Mouse (Mus musculus): ENCODE measurements at regions not wholly inside any gene's neighbourhood (a gene's known extent, or its start where the extent isn't known, plus 50 kb on each side); places are given as distances from the start of the nearest gene placed in this dataset.

DNA sequence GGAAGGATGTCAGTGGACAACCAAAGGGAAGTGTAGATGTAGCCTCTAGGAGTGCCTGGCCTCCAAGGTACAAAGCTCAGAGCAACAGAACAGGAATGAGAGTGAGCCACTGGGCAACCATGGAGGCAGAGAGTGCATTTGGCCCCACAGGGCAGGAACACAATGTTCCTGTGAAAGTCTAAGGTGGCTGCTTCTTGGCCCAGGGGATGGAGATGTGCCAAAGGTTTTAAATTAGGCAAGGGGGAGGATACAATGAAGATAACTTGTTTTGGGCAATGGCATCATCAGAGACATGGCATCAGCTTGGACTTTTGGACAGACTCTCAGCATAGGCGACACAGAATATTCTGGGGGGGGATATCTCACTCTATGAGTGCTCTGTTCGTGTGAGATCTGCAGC is 160.3 kb downstream of the En1 start:
- DNase-seq, result no peak

DNA sequence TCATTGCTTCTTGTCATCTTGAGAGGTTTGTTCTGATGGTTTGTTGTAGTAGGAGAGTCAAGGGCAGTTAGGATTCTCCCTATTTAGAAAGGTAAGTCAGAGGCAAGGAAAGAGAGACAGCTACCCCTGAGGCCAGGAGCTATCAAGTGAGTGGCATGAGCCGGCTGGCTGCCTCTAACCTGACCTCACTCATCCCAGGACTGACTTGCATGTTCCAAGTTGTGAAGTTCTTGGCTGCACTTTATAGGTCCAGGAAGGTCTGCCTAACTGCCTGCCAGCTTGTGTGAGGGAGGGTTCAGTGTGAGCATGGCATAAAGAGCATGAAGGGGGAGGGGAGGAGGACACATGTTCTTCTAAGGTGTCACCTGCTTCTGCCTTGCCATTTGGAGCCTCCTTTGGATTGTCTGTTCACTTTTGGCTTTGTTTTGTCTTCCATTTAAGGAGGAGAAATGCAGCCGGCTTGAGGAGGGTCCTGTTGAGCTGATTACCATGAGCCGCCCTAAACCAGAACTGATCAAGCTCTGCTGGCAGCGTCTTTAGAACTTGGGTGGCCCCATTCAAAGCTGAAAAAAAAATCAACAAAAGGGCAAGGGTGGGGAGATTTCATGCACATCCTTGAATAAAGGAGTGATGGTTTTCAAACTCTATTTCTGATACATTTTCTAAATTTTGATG is 160.8 kb downstream of the En1 start:
- DNase-seq, result no peak

DNA sequence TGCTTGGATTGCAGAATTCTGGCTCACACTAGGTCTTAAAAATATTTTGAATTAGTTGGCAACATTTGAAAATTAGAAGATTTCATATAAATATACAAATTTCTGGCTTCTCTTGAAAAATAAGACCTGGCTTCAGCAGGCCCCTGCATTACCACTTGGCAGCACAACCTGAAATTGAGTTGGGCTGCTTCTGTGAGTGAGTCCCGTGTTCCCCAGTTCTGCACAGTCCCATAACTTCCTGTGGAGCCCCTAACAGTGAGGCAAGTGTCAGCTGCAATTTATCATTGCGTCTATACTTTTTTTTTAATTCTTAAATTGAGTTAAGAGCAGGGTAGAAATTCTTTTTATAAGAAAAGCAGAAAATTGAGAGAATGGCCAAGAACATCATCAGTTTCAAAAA is 164.8 kb downstream of the En1 start:
- DNase-seq, result no peak

DNA sequence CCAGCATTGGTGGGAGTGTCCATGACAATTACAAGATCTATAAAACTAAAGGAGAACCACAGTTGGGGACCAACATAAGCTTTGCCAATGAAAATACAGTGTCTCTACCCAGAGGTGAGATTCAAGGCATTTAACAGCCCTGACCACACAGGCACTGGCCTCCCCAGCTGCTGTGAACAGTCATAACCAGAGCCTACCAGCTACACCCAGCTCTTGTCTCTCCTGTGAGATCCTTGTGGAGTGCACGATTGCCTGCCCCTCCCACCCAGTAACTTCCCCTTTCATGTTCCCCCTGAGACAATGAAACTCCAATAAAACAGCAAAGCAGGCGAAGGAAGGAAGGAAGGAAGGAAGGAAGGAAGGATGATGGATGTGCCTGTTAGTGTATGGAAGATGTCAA is 169.1 kb downstream of the En1 start:
- DNase-seq, result no peak

DNA sequence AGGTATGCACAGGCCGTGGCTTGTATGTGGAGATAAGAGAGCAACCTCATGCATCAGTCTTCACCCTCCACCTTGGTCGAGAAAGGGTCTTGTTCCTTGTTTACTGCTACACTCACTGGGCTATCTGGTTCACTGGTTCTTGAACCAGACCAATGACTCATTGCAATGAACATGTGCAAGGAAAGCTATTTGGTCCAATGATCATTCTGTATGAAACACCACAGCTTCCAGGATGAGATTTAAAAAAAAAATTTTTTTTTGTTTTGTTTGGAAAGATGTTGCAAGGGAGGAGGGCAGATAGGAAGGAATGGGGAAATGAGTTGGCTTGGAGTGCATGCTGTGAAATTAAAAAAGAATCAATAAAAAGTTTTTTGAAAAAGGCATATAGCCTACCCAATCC is 174.7 kb downstream of the En1 start:
- no peak for DNase-seq

DNA sequence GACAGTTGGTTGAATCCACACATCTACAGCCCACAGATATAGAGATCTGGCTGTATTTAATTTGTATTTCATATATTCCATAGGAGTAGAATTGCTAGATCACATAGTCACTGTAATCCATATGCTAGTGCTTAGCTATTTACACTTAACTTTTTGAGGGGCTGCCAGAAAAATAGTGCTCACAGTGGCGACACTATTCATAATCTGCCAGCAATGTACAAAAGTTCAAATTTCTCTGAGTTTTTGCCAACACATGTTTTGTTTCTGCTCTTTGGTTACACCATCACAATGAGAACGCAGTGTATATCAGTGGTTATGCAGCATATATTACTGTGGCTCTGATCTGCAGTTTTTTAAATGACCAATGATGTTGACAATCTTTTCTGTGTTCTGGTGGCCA is 175.2 kb downstream of the En1 start:
- no peak for DNase-seq

DNA sequence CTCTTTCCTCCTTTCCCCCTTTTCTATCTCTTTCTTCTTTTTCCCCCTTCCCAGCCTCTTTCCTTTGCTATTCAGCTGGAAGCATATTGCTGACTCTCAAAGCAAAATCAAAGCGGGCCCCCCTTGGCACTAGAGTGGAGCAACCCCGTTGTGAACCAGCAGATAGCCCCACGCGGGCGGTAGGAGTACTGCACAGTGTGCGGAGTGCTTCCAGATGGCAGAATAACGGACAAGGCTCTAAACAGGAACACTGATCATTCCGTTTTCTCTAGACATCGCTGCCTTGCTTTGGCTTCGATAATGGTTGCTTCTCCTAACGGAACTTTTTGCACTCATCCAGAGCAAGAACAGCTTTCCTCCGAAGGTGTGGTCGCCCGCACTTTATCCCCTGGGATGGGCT is 193.0 kb downstream of the En1 start:
- no peak for DNase-seq

DNA sequence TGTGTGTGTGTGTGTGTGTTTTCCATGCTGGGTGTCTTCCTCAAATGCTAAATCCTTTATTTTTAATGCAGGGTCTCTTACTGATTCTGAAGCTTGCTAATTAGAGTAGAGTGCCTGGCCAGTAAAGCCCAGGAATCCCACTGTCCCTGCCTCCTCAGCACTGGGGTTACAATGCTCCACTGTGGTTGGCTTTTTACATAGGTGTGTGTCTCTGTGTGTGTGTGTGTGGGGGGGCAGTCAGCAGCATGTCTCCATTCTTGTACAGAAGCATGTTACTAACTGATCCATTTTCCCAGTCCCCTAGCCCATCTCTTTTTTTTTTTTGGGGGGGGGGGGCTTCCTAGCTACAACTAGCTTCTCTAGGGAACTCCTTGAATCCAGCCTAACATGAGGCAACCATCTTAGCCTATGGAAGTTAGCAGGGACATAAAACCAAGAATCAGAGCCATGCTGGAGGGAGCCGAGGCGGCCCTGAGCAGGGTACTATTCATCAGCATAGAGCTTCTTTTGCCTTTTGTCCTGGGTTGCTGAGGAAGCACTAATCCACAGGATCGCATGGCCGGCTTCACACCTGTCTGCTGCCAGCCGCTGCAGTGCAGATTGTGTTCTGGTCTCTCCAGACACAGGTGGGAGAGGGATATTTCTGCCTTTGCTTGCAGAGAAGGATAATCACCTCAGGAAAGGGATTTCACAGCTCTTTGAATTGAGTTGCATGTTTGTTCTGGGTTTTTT is 199.2 kb downstream of the En1 start:
- no peak for DNase-seq

DNA sequence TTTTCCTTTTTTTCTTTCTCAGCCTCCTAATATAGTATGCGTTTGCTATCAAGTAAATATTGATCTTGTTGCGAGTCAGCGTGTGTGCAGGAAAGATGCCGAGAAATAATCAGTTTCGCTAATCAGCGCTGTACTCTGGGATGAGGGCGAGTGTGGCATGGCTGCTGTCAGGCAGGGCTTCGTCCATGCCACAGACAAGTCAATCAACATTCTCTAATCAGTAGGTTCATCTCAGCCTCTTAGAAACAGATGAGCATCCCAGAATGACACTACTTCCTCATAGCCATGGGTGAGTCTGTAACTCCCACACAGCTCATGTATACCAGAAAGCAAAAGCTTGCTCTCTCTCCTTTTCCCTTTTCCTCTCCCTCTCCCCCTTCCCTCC is 199.8 kb downstream of the En1 start:
- no peak for DNase-seq

DNA sequence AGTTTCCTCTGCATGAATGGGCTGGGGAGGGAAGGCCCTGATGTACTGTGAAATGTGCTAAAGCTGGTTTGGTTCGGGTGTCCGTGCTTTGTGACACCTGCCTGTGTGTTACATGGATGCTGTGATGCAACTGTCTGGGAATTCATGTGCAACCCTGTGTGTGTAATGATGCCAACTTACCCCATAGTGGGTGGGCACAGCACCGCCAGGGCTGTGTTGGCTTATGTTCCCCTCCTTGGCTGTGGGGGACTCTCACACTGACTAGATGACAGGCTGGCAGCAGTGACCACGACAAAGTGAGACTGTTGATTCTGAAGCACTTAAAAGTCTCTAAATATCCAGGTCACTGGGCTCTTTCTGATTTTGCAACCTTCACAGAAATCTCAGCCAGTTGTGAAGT is 212.2 kb downstream of the En1 start:
- DNase-seq, result no peak

DNA sequence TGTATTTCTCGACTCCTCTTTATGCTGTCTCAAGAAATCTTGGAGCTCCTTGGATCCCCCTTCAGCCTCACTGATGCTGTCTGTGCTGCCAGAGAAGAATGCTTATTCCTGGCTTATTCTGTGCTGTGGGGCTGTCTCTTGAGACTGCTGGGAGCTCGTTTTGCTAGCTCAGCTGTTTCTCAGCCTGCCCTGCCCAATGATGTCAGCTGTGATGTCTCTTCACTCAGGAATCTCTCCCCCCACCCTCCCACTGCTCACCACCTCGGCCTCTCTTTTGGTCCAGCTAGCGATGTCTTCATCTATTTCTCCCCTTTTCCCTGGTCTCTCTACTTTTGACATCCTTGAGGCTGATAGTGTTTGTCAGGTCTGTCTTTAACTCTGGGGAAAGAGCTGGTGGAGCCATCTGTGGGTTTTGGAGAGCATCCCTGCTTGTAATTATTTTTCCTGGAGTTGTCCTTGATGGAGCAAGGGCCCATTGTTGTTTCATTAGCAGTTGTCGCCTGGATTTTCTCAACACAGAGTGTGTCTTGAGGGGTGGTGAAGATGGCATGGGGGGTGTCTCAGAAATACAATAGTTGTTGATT is 214.1 kb downstream of the En1 start:
- DNase-seq, result no peak

DNA sequence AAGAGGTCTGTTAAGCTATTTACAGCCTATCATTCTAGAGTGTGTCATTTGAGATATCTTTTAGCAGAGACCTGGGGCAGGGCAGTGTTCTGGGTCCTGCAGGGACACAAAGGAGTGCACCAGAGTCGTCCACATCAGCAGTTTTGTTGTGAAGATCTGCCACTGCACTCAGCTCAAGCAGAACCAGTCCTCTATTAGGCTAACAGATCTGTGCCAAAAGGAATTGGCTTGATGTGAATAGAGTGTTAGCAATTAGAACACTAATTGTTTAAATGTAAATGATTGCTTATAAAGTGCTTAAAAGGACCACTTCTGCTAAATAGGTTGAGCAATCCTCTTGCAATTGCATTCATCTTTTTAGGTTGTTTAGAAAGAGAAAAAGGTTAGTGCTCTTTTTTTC is 215.3 kb downstream of the En1 start:
- DNase-seq, result no peak

DNA sequence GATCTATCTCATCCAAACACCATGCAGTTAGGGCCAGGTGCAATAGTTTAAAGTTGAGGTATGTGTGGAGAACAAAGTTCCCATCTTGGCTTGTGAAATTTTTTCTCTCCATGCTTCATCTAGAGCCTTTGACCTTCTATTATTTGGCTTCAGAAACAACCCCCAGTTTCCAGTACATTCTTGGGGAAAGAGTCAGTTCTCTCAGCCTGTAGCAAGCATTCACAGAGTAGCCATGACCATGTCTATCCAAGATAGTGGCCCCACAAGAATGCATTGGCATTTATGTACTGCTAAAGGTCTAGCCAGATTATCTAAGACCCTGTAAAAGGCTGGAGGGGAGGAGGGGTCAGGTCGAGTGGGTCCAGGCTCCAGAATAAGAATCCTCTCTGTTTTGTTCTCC is 229.8 kb downstream of the En1 start:
- no peak for DNase-seq

DNA sequence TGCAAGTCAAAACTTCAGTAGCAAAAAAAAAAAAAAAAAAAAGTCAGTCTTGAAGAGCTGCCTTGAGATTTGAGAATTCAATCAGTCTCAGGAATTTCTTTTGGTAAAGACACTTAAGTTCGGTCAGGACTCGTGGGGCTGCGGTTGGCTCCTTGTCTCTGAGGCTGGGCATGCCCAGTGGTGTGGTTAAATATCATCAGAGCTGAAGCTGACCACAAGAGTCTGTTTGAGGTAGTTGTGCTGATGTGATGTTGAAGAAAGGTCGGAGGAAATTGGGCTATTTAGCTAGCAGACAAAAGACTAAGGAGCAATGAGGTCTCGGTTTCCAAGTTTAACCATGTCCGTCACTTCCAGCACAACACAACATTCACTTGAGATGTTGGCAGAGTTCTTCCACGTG is 240.4 kb downstream of the En1 start:
- DNase-seq, result no peak

DNA sequence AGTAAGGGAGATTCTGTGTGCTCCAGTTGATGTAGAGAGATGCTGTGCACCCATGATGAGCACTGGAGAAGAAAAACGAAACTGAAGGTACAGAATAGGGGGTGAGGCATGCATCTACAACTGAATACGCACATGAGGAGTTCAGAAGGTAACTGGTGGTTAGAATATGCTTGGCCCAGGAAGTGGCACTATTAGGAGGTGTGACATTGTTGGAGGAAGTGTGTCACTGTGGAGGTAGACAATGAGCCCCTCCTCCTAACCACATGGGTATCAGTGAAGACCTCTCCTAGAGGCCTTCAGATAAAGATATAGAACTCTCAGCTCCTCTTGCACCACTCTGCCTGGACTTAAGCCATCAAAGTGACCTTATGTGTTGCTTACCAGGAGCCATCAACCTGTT is 243.9 kb downstream of the En1 start:
- DNase-seq, result no peak

DNA sequence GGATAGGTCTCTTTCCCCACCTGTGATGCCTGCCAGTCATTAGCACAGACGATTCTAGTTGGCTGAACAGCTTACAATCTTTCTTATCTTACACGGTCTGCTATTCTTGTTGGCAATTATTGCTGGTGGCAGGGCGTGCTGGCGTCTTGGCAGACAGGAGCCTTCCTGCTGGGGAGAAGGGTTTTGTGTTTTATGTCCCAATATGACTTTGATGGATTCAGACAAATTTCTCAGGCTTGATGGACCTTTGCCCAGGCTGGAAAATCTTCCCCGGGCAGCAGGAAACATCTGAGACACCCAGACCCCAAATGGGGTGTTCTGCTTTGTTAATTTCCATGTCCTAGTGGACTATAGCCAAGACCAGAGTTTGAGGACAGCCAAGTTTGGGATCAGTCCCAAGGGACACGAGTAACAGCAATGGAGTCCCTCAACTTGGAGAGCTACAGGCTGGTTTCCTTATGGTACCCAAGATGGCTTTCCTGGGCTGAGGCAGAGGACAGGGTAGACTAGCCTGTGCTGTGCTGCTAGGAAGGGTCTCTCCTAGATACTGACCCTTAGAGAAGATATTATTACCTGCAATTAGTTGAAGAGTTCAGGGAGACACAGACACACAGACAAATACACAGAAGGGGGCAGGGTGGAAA is 249.8 kb downstream of the En1 start:
- no peak for DNase-seq

DNA sequence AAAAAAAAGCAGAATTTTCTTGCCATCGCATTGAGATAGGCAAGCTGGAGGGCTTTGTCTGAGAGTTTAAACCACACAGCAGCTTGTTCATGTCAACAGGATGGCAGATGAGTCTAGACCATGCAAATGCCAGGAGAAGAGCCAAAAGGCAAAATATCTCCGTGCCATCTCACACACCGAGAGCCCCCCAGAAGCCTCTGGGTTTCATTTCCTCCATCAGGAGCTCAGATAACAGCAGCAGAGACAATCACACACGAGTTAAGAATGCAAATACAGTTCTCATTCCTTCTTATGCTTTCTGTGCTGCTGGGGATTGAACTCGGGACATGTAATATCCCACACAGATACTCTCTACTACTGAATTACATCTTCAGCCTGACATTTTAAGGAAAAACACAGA is 255.3 kb downstream of the En1 start:
- no peak for DNase-seq

DNA sequence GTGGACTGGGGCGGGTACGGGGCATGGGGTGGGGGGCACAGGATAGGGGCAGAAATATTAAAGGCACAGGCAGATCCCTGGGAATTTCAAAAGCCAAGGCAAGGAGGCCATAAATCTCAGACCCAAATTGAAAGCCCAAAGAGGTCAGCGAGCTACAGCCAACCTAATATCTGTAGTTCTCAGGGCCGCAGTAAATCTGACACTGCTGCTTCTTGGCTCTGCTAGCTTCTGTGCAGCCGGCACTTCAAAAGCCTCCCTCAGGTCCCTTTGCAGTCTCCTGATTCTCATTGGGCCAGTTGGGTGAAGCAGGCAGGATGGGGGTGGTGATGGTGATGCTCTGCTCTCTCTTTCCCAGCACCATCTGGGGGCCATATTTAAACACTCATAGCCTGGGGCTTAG is 257.3 kb downstream of the En1 start:
- DNase-seq, result no peak

DNA sequence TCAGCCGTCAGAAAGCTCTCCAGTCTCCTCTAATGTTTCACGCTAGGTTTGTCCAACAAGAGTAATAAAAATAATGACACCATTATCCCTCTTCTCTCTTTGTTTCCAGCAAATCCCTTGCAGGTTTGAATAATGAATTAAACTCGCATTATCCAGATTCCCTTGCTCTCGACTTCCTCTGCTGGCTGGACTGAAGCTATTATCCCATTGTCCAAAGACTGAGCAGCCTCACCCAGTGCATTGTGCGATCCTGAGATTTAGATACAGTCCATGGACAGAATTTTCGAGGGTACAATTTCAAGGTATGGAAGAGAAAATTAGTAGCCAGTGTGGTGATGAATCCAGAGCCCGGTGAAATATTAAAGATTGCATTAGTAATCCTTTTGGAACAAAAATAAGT is 270.3 kb downstream of the En1 start:
- no peak for DNase-seq

DNA sequence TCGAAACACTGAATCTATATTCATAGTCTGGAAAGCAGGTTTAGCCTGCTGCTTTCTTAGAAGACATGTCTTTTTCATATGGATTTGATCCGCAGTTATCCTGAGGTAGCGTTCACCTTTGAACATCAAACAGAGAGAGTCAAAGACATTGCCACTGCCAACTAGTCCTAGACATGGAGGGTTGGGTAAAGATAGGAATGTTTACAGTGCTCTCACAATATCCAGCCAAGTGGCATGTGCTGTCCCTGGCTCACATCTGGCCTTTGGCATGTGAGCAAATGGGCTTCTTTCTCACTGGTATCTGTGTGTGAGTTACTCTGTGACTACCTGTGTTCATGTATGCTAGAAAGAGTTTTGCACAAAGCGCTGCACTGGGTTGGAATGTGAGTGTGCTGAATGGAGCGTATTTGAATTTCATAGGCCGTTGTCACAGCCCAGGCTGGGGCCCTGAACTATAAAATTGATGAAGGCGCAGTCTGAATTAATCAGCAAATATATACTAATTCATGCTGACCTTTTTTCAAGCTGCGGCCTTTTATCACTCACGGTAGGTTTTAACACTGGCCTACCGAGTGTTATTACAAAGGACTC is 280.8 kb downstream of the En1 start:
- DNase-seq, result no peak

DNA sequence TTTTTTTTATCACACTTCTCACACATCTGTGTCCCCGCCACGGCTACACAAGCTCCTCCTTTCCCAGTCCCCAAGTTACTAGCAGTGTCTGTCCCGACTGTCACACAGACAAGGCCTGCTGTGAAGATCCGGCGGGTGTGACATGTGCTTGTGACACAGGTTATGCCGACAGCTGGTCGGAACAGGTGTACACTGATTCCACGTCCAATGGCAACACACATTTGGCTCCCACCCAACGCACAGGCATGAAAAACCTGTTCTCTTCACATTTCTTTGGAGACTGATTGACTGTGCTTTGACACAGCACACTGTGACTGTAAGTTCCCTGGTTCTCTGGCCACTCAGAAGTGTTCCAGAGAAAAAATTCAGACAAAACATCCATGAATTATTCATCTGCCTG is 281.4 kb downstream of the En1 start:
- no peak for DNase-seq

DNA sequence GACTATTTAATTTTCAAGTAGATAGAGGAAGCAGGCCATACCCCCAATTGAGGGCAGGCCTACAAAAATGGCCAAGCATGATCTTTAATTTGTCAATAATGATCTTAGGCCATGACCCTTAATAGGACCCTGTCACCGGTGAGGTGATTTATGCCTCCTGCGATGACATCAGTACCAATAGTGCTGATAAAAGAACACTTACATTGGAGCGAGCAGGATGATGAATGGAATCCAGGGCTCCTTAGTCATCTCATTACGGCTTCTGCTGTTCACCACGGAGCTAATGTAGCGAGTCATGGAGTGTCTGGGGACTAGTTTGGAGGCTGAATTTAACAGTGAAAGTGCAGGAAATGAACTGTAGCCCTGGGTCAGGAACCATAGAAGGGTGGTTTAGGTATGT is 308.6 kb downstream of the En1 start:
- DNase-seq, result no peak

DNA sequence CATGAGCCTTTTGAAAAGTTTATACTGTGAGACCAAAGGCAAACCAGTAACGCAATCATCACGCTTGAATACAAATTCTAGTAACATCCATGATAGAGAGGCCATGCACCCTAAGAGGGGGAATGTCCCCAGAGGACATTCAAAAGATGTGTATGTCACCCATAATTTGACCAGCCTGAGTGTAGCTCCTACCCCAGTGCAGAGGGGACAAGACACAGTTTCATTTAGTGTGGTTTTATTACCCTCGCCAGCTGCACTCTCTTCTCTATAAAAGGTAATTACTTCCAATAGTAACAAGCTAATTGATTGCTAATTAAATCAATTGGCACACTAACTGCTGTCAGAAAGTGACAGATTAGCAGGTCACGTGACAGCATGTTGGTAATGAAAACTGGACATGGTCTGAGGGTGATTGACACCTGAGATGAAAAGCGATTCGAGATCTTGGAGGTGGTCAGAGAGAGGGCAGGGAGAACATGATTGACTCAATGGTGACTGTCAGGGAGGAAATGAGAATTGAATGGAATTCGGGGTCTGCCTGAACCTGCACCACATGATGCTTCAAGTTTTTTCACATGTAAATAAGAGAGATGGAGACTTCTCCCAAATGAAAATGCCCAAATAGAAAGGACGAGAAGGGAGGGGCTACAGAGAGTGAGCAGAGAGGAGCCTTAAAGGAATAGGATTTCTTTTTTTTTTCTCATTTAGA is 309.9 kb downstream of the En1 start:
- no peak for DNase-seq

Measured in kidney, adult 11 months (tissue).